Mouse (Mus musculus) erythroblast, embryonic 14.5 days (primary cell): ENCODE measurements around the gene Megf11. TPM values are rescaled to one million over a fixed set of nuclear protein-coding genes. Genes with fewer than 3 reads are reported as not detected.

Experiments
- H3K27me3 ChIP-seq: 2 replicates; pipeline ENCODE4 v1.6.1; 2012; ENCODE audit warnings: inconsistent platforms; ENCODE audit not compliant: control insufficient read depth
- H3K36me3 ChIP-seq: 2 replicates; pipeline ENCODE4 v1.6.1; 2012; ENCODE audit warnings: mild to moderate bottlenecking, inconsistent platforms; ENCODE audit not compliant: control insufficient read depth
- H3K4me1 ChIP-seq: 2 replicates; pipeline ENCODE4 v1.6.1; 2012; ENCODE audit warnings: inconsistent platforms; ENCODE audit not compliant: control insufficient read depth
- H3K4me3 ChIP-seq: replicated peaks from 2 replicates; pipeline ENCODE3; 2012; ENCODE audit warnings: moderate library complexity, mild to moderate bottlenecking, inconsistent platforms
- H3K9me3 ChIP-seq: 2 replicates; pipeline ENCODE4 v1.6.1; 2012; ENCODE audit warnings: low read length, inconsistent platforms, mixed read lengths; ENCODE audit not compliant: control insufficient read depth
- GATA1 ChIP-seq: IDR thresholded peaks from 2 replicates; pipeline ENCODE4 v1.6.1; 2012; ENCODE audit warnings: low read length, inconsistent platforms, mixed read lengths
- TAL1 ChIP-seq: IDR thresholded peaks from 3 replicates; pipeline ENCODE4 v1.6.1; 2012; ENCODE audit warnings: low read length, inconsistent platforms, mixed read lengths
- polyA plus RNA-seq: library from polyadenylated mRNA; stranded (reverse); fragments of >175 nt; gene quantifications from 2 replicates; pipeline ENCODE4 v1.2.3, GENCODE M21; 2012

Megf11 gene
- polyA plus RNA-seq, 1 experiment, result not detected

GRCm38 (mm10) chr9:64447522-64447921 is 62.1 kb downstream of the Megf11 start:
- Histone ChIP-seq H3K4me1 (peaks cover 6% of the 10 kb centered on the region; the same call in 1 of the 2 replicates), H3K9me3 (no peaks in the 10 kb centered on the region), H3K27me3 (peaks cover 2% of the 10 kb centered on the region; the same call in 1 of the 2 replicates), H3K4me3 (no peak overlapping the region), H3K36me3 (no peaks in the 10 kb centered on the region)
- no peak for TF ChIP-seq GATA1

GRCm38 (mm10) chr9:64452769-64453168 is 67.3 kb downstream of the Megf11 start:
- Histone ChIP-seq H3K4me3 (no peak overlapping the region), H3K4me1 (peaks cover 5% of the 10 kb centered on the region; the same call in 1 of the 2 replicates), H3K36me3 (no peaks in the 10 kb centered on the region), H3K27me3 (peaks cover 16% of the 10 kb centered on the region), H3K9me3 (no peaks in the 10 kb centered on the region)
- TF ChIP-seq TAL1 (no peak), GATA1 (no peak)

DNA sequence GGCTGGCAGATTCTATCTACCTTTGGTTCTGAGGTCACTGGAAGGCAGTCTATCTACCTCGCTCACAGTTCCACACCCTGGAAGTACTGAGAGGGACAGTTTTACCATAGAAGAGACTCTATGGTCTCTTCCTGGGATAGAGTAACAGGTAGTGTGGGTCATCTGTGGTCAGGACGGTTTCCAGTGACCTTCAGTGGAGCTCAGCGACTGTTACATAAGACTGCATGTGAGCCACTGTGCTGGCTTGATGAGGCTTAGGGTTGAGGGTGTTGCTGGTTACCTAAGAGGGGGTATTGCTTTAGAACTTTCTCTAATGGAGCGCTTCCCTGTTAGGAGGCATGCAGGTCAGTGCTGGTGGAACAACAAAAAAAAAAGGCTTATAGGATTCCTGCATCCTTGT is 68.8 kb downstream of the Megf11 start:
- TF ChIP-seq TAL1, result no peak
- TF ChIP-seq GATA1, result no peak
- Histone ChIP-seq H3K4me3 (no peak overlapping the region), H3K27me3 (peaks cover 20% of the 10 kb centered on the region), H3K9me3 (no peaks in the 10 kb centered on the region), H3K36me3 (no peaks in the 10 kb centered on the region), H3K4me1 (peaks cover 3% of the 10 kb centered on the region; the same call in 1 of the 2 replicates)

DNA sequence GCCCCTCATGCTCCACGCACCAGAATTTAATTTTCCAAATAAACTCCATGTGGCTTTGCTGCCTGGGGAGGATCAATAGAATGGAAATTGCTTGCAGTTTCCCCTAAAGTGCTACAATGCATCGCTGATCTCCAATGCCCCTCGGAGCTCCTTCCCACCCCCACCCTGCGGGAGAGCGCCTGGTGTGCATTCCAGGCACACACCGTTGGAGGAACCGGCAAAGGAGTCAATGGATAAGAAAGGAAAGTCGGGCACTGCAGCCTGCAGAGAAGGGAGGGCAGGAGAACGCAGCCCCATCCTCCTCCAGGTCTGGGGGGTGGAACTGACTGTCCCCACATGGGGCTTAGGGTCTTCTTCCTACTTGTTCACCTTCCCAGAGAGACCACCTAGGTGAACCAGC is 70.5 kb downstream of the Megf11 start:
- H3K4me1 ChIP-seq, result peaks cover 3% of the 10 kb centered on the region; the same call in 1 of the 2 replicates

DNA sequence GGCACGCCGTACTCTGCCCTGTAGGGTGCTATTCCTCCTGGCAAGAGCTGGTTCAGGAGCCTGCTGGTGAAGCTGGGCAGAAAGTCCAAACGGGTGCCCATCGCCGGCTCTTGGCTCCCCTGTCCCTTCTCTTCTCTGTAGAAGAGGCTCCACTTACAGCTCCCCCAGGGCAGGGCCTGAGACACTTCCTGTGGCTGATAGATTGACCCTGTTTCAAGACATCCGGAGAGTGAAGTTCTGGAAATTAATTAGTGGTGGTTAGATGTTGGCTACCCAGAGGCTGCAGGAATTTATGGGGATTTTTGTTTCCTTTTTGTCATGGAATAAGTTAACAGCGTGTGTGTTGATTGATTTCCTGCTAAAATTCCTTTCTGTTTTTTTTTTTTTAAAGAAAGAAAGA is 72.2 kb downstream of the Megf11 start:
- H3K27me3 ChIP-seq, result peaks cover 23% of the 10 kb centered on the region
- TF ChIP-seq TAL1 (no peak), GATA1 (no peak)
- H3K4me1 ChIP-seq, result peaks cover 3% of the 10 kb centered on the region; the same call in 1 of the 2 replicates
- H3K36me3 ChIP-seq, result no peaks in the 10 kb centered on the region
- H3K9me3 ChIP-seq, result no peaks in the 10 kb centered on the region
- H3K4me3 ChIP-seq, result no peak overlapping the region

More for the DNA sequence above, 70.5 kb downstream of the Megf11 start:
- no peak overlapping the region for H3K4me3 ChIP-seq
- no peaks in the 10 kb centered on the region for H3K9me3 ChIP-seq
- H3K36me3 ChIP-seq, result no peaks in the 10 kb centered on the region
- peaks cover 23% of the 10 kb centered on the region for H3K27me3 ChIP-seq
- TF ChIP-seq TAL1 (no peak), GATA1 (no peak)

DNA sequence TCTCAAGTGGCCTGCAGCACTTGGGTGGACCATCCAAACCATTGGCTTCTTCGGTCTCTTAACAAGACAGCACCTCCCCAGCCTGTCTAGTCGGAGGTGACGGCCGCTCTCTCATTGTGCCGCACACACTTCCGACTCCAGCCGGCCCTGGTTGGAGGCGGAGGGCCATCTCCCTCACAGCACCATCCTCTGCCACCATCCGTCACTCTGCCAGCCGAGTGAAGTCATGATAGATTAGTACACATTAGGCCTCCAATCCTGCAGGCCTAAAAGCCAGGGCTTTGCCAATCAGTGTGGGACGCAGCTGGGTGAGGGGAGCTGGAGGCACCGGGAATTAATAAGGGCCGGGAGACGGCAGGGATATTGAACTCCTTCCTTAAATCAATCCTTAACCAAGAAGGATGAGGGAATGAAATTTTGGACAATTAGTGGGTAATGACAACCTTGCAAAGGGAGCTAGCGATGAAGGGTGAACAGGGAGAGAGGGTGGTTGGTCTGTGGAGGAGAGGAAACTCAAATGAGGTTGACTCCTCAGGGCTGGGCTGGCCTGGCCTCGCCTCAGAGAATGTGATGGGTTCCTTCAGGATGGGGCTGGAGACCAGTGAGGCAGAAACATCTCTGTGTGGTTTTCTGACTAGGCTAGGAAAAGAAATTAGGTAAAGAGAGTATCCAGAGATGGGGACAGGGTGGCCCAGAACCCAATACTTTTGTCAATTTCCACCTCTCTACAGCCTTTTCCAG is 76.3 kb downstream of the Megf11 start:
- Histone ChIP-seq H3K4me1 (no peaks in the 10 kb centered on the region), H3K4me3 (no peak overlapping the region), H3K27me3 (peaks cover 14% of the 10 kb centered on the region), H3K9me3 (no peaks in the 10 kb centered on the region), H3K36me3 (no peaks in the 10 kb centered on the region)
- TF ChIP-seq TAL1 (no peak), GATA1 (no peak)

DNA sequence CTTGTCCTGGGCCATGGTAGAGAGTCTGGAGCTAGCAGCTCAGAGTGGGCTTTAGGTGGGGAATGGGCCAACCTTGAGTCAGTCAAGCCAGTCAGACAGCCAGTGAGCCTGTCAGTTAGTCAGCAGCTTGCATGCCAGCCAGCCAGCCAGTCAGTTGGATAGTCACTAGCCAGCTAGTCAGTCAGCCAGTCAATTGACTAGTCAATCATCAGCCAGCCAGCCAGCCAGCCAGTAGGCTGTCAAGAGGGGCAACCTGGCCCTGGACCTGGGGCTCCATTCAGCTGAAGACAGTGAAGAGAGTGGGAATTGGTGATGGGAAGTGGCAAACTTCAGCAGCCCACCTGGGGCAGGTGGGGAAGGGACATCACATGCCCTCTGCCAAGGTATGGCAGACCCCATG is 77.4 kb downstream of the Megf11 start:
- Histone ChIP-seq H3K9me3 (no peaks in the 10 kb centered on the region), H3K36me3 (no peaks in the 10 kb centered on the region), H3K27me3 (peaks cover 12% of the 10 kb centered on the region), H3K4me1 (no peaks in the 10 kb centered on the region), H3K4me3 (no peak overlapping the region)
- no peak for TF ChIP-seq GATA1
- TF ChIP-seq TAL1, result no peak

GRCm38 (mm10) chr9:64466090-64466489 is 80.7 kb downstream of the Megf11 start:
- H3K9me3 ChIP-seq, result no peaks in the 10 kb centered on the region
- peaks cover 2% of the 10 kb centered on the region; the same call in 1 of the 2 replicates for H3K4me1 ChIP-seq
- H3K27me3 ChIP-seq, result peaks cover 14% of the 10 kb centered on the region
- H3K4me3 ChIP-seq, result no peak overlapping the region
- no peaks in the 10 kb centered on the region for H3K36me3 ChIP-seq
- TF ChIP-seq GATA1 (no peak), TAL1 (no peak)

DNA sequence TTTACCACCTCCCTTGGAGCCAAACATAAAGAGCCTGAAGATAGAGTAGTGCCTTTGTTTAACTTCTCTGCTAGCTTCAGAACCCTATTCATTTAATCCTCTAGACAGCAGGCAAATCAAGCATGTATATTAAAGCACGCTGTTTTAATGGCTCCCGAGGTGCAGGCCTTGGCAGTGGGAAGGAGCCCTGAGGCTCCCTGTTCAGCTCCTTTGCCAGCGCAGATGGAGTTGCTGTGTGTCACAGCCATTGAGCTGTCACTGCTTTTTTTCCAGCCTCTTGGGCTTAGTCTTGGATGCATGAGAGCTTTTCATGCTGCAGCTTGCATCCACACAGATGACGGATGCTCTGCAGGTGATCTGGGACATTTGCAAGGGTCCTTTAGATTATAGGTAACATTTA is 81.1 kb downstream of the Megf11 start:
- TF ChIP-seq TAL1, result no peak
- TF ChIP-seq GATA1, result no peak
- H3K36me3 ChIP-seq, result no peaks in the 10 kb centered on the region
- H3K4me3 ChIP-seq, result no peak overlapping the region
- H3K4me1 ChIP-seq, result peaks cover 5% of the 10 kb centered on the region
- H3K9me3 ChIP-seq, result no peaks in the 10 kb centered on the region
- peaks cover 14% of the 10 kb centered on the region for H3K27me3 ChIP-seq
